Mouse (Mus musculus) lung, adult 2 months (tissue): Measurements from ENCODE around the gene Esyt3.

Experiments used
- CTCF ChIP-seq: fragments of 200-500 bp; IDR thresholded peaks from 2 replicates; pipeline ENCODE4 v1.5.1; 2011; ENCODE audit warnings: mild to moderate bottlenecking, low read length, control low read depth; ENCODE audit not compliant: insufficient read depth
- POLR2A ChIP-seq: fragments of 200-500 bp; IDR thresholded peaks from 2 replicates; pipeline ENCODE4 v1.6.1; 2011; ENCODE audit warnings: low read depth, mild to moderate bottlenecking, control low read depth, low read length, borderline replicate concordance; ENCODE audit errors: extremely low read depth

GRCm38 (mm10) chr9:99390201-99390600, 31.8 kb upstream of the Esyt3 start:
- TF ChIP-seq CTCF (no peak), POLR2A (no peak)
